Mouse (Mus musculus) layer of hippocampus, adult 11-12 months (tissue): ENCODE measurements around the gene Spata6.

Experiments used
- DNase-seq: peaks from one replicate; pipeline ENCODE4 v3.0.0; 2022; ENCODE audit warnings: low spot score

The Spata6 gene

DNA sequence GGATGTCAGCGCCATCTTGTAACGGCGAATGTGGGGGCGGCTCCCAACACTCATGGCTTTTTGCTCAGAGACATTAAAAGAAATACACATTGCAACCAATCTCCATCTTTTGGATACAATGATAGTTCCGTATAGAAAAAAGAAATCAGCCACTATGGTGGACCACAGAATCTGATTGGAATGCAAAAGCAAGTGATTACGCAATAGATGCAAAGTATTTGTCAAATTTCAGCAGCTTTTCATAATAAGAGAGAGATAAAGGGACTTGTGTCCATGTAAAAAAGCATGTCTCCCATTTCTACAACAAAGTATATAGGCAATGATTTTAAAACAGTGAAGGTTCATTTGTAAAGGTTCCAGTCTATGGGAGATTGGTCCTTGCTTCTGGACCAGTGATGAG lies 119.1 kb downstream of the Spata6 start:
- DNase-seq: no peak

GRCm38 (mm10) chr4:111852626-111853025 lies 132.8 kb downstream of the Spata6 start:
- no peak for DNase-seq

DNA sequence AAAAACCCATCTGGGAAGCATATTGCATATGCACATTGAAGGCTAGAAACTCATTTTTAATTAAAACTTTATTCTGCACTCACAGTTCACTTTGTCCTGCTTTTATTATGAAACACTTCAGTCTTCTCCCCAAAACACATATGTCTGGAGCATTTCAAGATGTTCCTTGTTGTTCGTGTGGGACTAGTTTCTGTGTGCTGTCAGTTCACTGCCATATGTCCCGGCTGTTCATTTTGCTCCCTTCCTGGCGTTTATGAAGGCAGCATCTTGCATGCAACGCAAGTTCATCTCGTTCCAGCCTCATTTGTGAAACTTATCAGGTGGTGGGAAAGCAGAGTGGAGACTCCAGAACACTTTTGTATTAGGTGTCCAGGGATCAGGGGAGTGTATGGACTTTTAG lies 146.9 kb downstream of the Spata6 start:
- peak; percentile 41 for DNase-seq

GRCm38 (mm10) chr4:111867743-111868401 lies 148.1 kb downstream of the Spata6 start:
- no peak for DNase-seq
